Mouse (Mus musculus) B cell, adult 62 days (primary cell): ENCODE data around the gene Ndufa13. TPM values are rescaled to one million over a fixed set of nuclear protein-coding genes. Genes with fewer than 3 reads are reported as not detected.

Experiments used
- total RNA-seq: library from RNA; stranded (reverse); gene quantifications from 4 replicates; pipeline ENCODE4 v1.2.4, GENCODE M21; 2023

The Ndufa13 gene
- 46.4 to 56.3 TPM (median 47.7 TPM) in 4 replicates for total RNA-seq

DNA sequence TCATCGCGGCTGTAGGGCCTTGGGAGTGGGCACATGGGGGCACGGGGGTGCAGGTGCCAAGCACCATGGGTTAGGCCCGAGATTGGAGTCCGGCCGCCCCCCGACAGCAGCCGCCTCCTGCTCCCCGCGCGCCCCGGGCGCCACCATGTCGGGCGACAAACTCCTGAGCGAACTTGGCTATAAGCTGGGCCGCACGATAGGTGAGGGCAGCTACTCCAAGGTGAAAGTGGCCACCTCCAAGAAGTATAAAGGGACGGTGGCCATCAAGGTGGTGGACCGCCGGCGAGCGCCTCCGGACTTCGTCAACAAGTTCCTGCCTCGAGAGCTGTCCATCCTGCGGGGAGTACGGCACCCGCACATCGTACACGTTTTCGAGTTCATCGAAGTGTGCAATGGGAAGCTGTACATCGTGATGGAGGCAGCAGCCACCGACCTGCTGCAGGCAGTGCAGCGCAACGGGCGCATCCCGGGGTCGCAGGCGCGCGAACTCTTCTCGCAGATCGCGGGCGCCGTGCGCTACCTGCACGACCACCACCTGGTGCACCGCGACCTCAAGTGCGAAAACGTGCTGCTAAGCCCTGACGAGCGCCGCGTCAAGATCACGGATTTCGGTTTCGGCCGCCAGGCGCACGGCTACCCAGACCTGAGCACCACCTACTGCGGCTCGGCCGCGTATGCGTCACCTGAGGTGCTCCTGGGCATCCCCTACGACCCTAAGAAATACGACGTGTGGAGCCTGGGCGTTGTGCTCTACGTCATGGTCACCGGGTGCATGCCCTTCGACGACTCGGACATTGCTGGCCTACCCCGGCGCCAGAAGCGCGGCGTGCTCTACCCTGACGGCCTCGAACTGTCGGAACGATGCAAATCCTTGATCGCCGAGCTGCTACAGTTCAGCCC, at the start of gene Ndufa13, which contains the start of the genes Tssk6 and Yjefn3:
Ndufa13 (minus strand) TSS at position 396 of the 900 bp plus-strand sequence.
Tssk6 (plus strand) TSS at position 22 of the 900 bp plus-strand sequence.
Yjefn3 (minus strand) TSS at position 550 of the 900 bp plus-strand sequence.

GRCm38 (mm10) chr8:69887289-69888243, 14.8 kb downstream of the Ndufa13 start, which contains the start of gene Cilp2:
Gene Cilp2, minus strand, starts transcription at chr8:69887687.

Other genes with a start within 250 kb of the Ndufa13 start
- 0.75 to 1.6 TPM (median 1.00 TPM) in 4 replicates for gene Zfp964, start 248.1 kb downstream of the Ndufa13 start, total RNA-seq
- gene Zfp869, start 191.8 kb downstream of the Ndufa13 start, total RNA-seq, result 87.0 to 95.8 TPM (median 91.4 TPM) in 4 replicates
- gene Zfp963, start 152.6 kb downstream of the Ndufa13 start, total RNA-seq, result 3.5 to 3.8 TPM (median 3.8 TPM) in 4 replicates
- gene Gm20422, start 127.7 kb downstream of the Ndufa13 start, total RNA-seq, result 1.1 to 2.0 TPM in 2 of 4 replicates, not detected in the others
- 53.7 to 63.4 TPM (median 56.4 TPM) in 4 replicates for gene Atp13a1, start 111.4 kb downstream of the Ndufa13 start, total RNA-seq
- gene Zfp866, start 111.4 kb downstream of the Ndufa13 start, total RNA-seq, result 20.8 to 25.2 TPM (median 21.7 TPM) in 4 replicates
- gene Gmip, start 93.9 kb downstream of the Ndufa13 start, total RNA-seq, result 371 to 418 TPM (median 378 TPM) in 4 replicates
- 6.8 to 7.8 TPM (median 7.1 TPM) in 4 replicates for gene Lpar2, start 80.1 kb downstream of the Ndufa13 start, total RNA-seq
- 3.0 to 11.8 TPM (median 7.3 TPM) in 4 replicates for gene Pbx4, start 70.1 kb downstream of the Ndufa13 start, total RNA-seq
- gene Cilp2, start 14.9 kb downstream of the Ndufa13 start, total RNA-seq, result 0.18 to 0.21 TPM in 2 of 4 replicates, not detected in the others
- gene Tssk6, start 374 bp downstream of the Ndufa13 start, total RNA-seq, result 0.46 to 1.8 TPM (median 0.86 TPM) in 4 replicates
- 0.97 TPM in 1 of 4 replicates, not detected in the others for gene Yjefn3, start 154 bp upstream of the Ndufa13 start, total RNA-seq
- gene Gatad2a, start 93.8 kb upstream of the Ndufa13 start, total RNA-seq, result 91.2 to 119 TPM (median 106 TPM) in 4 replicates
- gene Mau2, start 140.2 kb upstream of the Ndufa13 start, total RNA-seq, result 120 to 135 TPM (median 124 TPM) in 4 replicates
- 41.7 to 48.8 TPM (median 46.5 TPM) in 4 replicates for gene Sugp1, start 140.3 kb upstream of the Ndufa13 start, total RNA-seq
- 0.41 to 0.42 TPM in 2 of 4 replicates, not detected in the others for gene Tm6sf2, start 170.4 kb upstream of the Ndufa13 start, total RNA-seq
- gene Hapln4, start 180.9 kb upstream of the Ndufa13 start, total RNA-seq, result not detected in 4 replicates
- 0.12 to 0.24 TPM (median 0.12 TPM) in 4 replicates for gene Ncan, start 218.3 kb upstream of the Ndufa13 start, total RNA-seq
- 26.8 to 34.5 TPM (median 33.3 TPM) in 4 replicates for gene Nr2c2ap, start 228.8 kb upstream of the Ndufa13 start, total RNA-seq
- 29.2 to 34.9 TPM (median 32.5 TPM) in 4 replicates for gene Rfxank, start 236.6 kb upstream of the Ndufa13 start, total RNA-seq
- 47.1 to 58.2 TPM (median 52.7 TPM) in 4 replicates for gene Borcs8, start 236.9 kb upstream of the Ndufa13 start, total RNA-seq
- 2.4 to 4.5 TPM (median 4.0 TPM) in 4 replicates for gene Mef2b, start 237.2 kb upstream of the Ndufa13 start, total RNA-seq